Mouse (Mus musculus) left cerebral cortex, postnatal 4 days (tissue): ENCODE measurements at regions not wholly inside any gene's neighbourhood (a gene's known extent, or its start where the extent isn't known, plus 50 kb on each side); places are given as distances from the start of the nearest gene placed in this dataset.
A peak's percentile ranks its signal among the peaks of the same experiment; 100 is the strongest.

Experiments
- DNase-seq: peaks from one replicate; pipeline ENCODE4 v3.0.0-alpha.2; 2022
- intact Hi-C: fragments of 180-260 bp; cut with DNase I; formaldehyde crosslinking; loops from one replicate; pipeline ENCODE4 v1.15.1; 2025

- intact Hi-C loops = no loop called here
- no peak for DNase-seq
Observed at GRCm38 (mm10) chr10:101269371-101269770, 411.9 kb upstream of the Mgat4c start.

- DNase-seq = no peak
- intact Hi-C loops = no loop called here
Observed at GRCm38 (mm10) chr10:101271459-101272299, 409.6 kb upstream of the Mgat4c start.

- intact Hi-C loops = no loop called here
- no peak for DNase-seq
Observed at GRCm38 (mm10) chr10:101288082-101288481, 393.2 kb upstream of the Mgat4c start.

- no peak for DNase-seq
- intact Hi-C loops = no loop called here
Observed at GRCm38 (mm10) chr10:101302138-101302780, 379.0 kb upstream of the Mgat4c start.

- intact Hi-C loops = no loop called here
- no peak for DNase-seq
Observed at GRCm38 (mm10) chr10:101304075-101304474, 377.2 kb upstream of the Mgat4c start.

- no peak for DNase-seq
- intact Hi-C loops = no loop called here
Observed at GRCm38 (mm10) chr10:101316659-101317338, 364.5 kb upstream of the Mgat4c start.

- DNase-seq = no peak
- intact Hi-C loops = no loop called here
Observed at GRCm38 (mm10) chr10:101321080-101321717, 360.1 kb upstream of the Mgat4c start.

GRCm38 (mm10) chr10:101324537-101324936 is 356.8 kb upstream of the Mgat4c start:
- DNase-seq = no peak
- intact Hi-C loops = no loop called here

- DNase-seq = no peak
- intact Hi-C loops = no loop called here
Observed at GRCm38 (mm10) chr10:101328545-101328944, 352.7 kb upstream of the Mgat4c start.

- no peak for DNase-seq
- intact Hi-C loops = no loop called here
Observed at GRCm38 (mm10) chr10:101330109-101330508, 351.2 kb upstream of the Mgat4c start.

GRCm38 (mm10) chr10:101335136-101335535 is 346.2 kb upstream of the Mgat4c start:
- intact Hi-C loops = no loop called here
- DNase-seq = no peak

GRCm38 (mm10) chr10:101339565-101339964 is 341.7 kb upstream of the Mgat4c start:
- DNase-seq = peak; percentile 9

GRCm38 (mm10) chr10:101350198-101350897 is 330.9 kb upstream of the Mgat4c start:
- intact Hi-C loops = no loop called here
- peak; percentile 3 for DNase-seq

More at GRCm38 (mm10) chr10:101339565-101339964, 341.7 kb upstream of the Mgat4c start:
- intact Hi-C loops = no loop called here

GRCm38 (mm10) chr10:101373850-101374581 is 307.3 kb upstream of the Mgat4c start:
- DNase-seq = peak; percentile 2
- intact Hi-C loops = no loop called here

GRCm38 (mm10) chr10:101393416-101393815 is 287.9 kb upstream of the Mgat4c start:
- DNase-seq = no peak
- intact Hi-C loops = no loop called here

GRCm38 (mm10) chr10:101399206-101399605 is 282.1 kb upstream of the Mgat4c start:
- intact Hi-C loops = no loop called here
- DNase-seq = no peak

GRCm38 (mm10) chr10:101415262-101415661 is 266.0 kb upstream of the Mgat4c start:
- DNase-seq = no peak
- intact Hi-C loops = no loop called here

GRCm38 (mm10) chr10:101422562-101422961 is 258.7 kb upstream of the Mgat4c start:
- no peak for DNase-seq
- intact Hi-C loops = no loop called here
